Comparison of ENCODE assay signal across 13 mouse cellular contexts in the genomic region with DNA sequence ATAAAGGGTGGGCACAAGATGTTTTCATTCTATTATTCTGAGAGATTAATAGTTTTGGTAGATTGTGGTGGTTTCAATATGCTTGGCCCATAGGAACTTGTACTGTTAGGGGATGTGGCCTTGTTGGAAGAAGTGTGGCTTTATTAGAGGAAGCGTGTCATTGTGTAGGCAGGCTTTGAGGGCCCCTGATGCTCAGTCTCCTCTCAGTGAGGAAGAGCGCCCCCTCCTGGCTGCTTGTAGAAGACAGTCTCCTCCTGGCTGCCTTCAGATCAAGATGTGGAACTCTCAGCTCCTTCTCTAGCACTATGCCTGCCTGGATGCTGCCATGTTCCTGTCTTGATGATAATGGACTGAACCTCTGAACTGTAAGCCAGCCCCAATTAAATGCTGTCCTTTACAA. TPM values are rescaled to one million over a fixed set of nuclear protein-coding genes. Genes with fewer than 3 reads are reported as not detected.
DNase-seq lines count a peak whose midpoint lies in the region; TF ChIP-seq lines count a peak whose summit lies in the region.
"Had no signal": no experiment of that assay in that cellular context is flagged by ENCODE, and none has a peak within 500 bp of the region (broad histone marks: within the 10 kb centered on the region; RNA-seq: fewer than 3 reads in every experiment).

No protein-coding gene starts in this region.

- H3K36me3 ChIP-seq in testis, adult 2 months (ENCODE audit: control insufficient read depth, insufficient read depth, low read length) = no peaks in the 10 kb centered on the region
- H3K36me3 ChIP-seq: limb, embryonic 10.5 days had no signal

- H3K4me1 ChIP-seq in testis, adult 2 months (ENCODE audit: control insufficient read depth, insufficient read depth, low read length) = no peaks in the 10 kb centered on the region
- H3K4me1 ChIP-seq in bone marrow, adult 2 months (ENCODE audit: control insufficient read depth, insufficient read depth, low read length) = no peaks in the 10 kb centered on the region
- H3K4me1 ChIP-seq: limb, embryonic 10.5 days had no signal

- peak; percentile 32; the same call in 1 of the 2 replicates for TF ChIP-seq CTCF in testis, adult 2 months (IDR thresholded peaks at IDR 0.05; ENCODE audit: control insufficient read depth, insufficient read depth, insufficient replicate concordance, low read depth, low read length)
- TF ChIP-seq CTCF in bone marrow, adult 2 months (IDR thresholded peaks at IDR 0.05; ENCODE audit: control insufficient read depth, insufficient read depth, low read length) = peak; percentile 27; the same call in 1 of the 2 replicates

- no peaks in the 10 kb centered on the region for H3K27me3 ChIP-seq in testis, adult 2 months (ENCODE audit: control insufficient read depth, insufficient read depth, low read length)

- H3K27ac ChIP-seq in testis, adult 2 months (ENCODE audit: control insufficient read depth, insufficient read depth, low read depth, low read length) = no peak overlapping the region
- H3K27ac ChIP-seq in bone marrow, adult 2 months (ENCODE audit: control insufficient read depth, insufficient read depth, low read depth, low read length, poor library complexity) = no peak overlapping the region
- H3K27ac ChIP-seq: limb, embryonic 10.5 days had no signal

- no peak for TF ChIP-seq POLR2A in testis, adult 2 months (IDR thresholded peaks at IDR 0.05; ENCODE audit: control insufficient read depth, low read depth, low read length)
- TF ChIP-seq POLR2A in bone marrow, adult 2 months (IDR thresholded peaks at IDR 0.05; ENCODE audit: borderline replicate concordance, control insufficient read depth, low read depth, low read length) = no peak

- H3K4me3 ChIP-seq in testis, adult 2 months (ENCODE audit: control insufficient read depth, low read depth, low read length) = no peak overlapping the region
- H3K4me3 ChIP-seq in bone marrow, adult 2 months (replicated peaks; ENCODE audit: control insufficient read depth, low read depth, low read length) = no peak overlapping the region
- H3K4me3 ChIP-seq: limb, embryonic 10.5 days had no signal

- WGBS in bone marrow, adult 2 months = 52% methylated on average over 2 of the region's 2 CpGs

- DNase-seq in embryo, embryonic 10.5 days (ENCODE audit: low spot score) = peak; percentile 36
- DNase-seq in embryo, embryonic 9.5 days (ENCODE audit: extremely low spot score) = no peak
- DNase-seq in testis, postnatal 14 days (ENCODE audit: low spot score) = no peak
- peak; percentile 47 for DNase-seq in testis, postnatal 10 days (ENCODE audit: low spot score)
- no peak for DNase-seq in urinary bladder, postnatal 36 days (ENCODE audit: low spot score in 2 of 2)
- DNase-seq in right cerebral cortex, adult 18-20 months = no peak
- DNase-seq: adrenal gland, postnatal 36 days; gastrocnemius, postnatal 36 days; kidney, postnatal 14 days had no signal

RNA-seq across cellular contexts. Expression of gene Esx1, which starts 20.7 kb away (rescaled TPM):
- 16.9 and 18.4 TPM in 2 replicates for polyA plus RNA-seq in testis, adult 2 months (2012; rRNA removed)
- not detected in 2 replicates for polyA plus RNA-seq in bone marrow, adult 2 months (2011; ENCODE audit: insufficient read depth, insufficient read length, low replicate concordance, missing spikeins)
- polyA plus RNA-seq: limb, embryonic 10.5 days; stomach, embryonic 16.5 days had no signal

Comparison
In these comparisons a context has a peak if more than half of its experiments do, and no peak if none do; other contexts are left out.
1. DNase-seq: peak in embryo, embryonic 10.5 days (single experiment) and testis, postnatal 10 days (single experiment); none in embryo, embryonic 9.5 days (single experiment), testis, postnatal 14 days (single experiment), urinary bladder, postnatal 36 days (0 of 2) and right cerebral cortex, adult 18-20 months (single experiment).
2. RNA of gene Esx1, which starts 20.7 kb away (polyA plus RNA-seq): 16.9 to 18.4 TPM in testis, adult 2 months; not detected in bone marrow, adult 2 months; every median in the first group is over 10 times any median in the second.